Mouse (Mus musculus) cerebellum, postnatal 10 days (tissue): ENCODE measurements at regions not wholly inside any gene's neighbourhood (a gene's known extent, or its start where the extent isn't known, plus 50 kb on each side); places are given as distances from the start of the nearest gene placed in this dataset.
"Not testable (repeated sequence)": the region's sequence is repeated elsewhere in the genome, so short reads cannot be mapped to it uniquely, and the experiment has no call there.

Experiments used
- DNase-seq, 2 experiments: peaks; one replicate each; pipeline ENCODE4 v3.0.0; 2021; ENCODE audit warnings: mixed read lengths in 2 of 2

GRCm38 (mm10) chr9:25655767-25656513 lies 174.6 kb downstream of the Eepd1 start:
- peak; percentile 79 to 86 for DNase-seq

GRCm38 (mm10) chr9:25656534-25656933 lies 175.2 kb downstream of the Eepd1 start:
- DNase-seq = no peak

- no peak for DNase-seq
Observed at GRCm38 (mm10) chr9:25683635-25684333, 202.4 kb downstream of the Eepd1 start.

- DNase-seq = peak; percentile 74 to 78
Observed at GRCm38 (mm10) chr9:25693632-25694031, 212.3 kb downstream of the Eepd1 start.

- DNase-seq = no peak
Observed at GRCm38 (mm10) chr9:25695018-25695417, 213.7 kb downstream of the Eepd1 start.

- DNase-seq = no peak
Observed at GRCm38 (mm10) chr9:25713636-25714035, 232.3 kb downstream of the Eepd1 start.

GRCm38 (mm10) chr9:25744162-25744561 lies 262.8 kb downstream of the Eepd1 start:
- DNase-seq = no peak

GRCm38 (mm10) chr9:25751138-25751537 lies 269.8 kb downstream of the Eepd1 start:
- no peak for DNase-seq

GRCm38 (mm10) chr9:25773899-25774298 lies 292.6 kb downstream of the Eepd1 start:
- no peak for DNase-seq

- no peak for DNase-seq
Observed at GRCm38 (mm10) chr9:25782631-25783030, 301.3 kb downstream of the Eepd1 start.

- peak; percentile 56 to 69 for DNase-seq
Observed at GRCm38 (mm10) chr9:25795142-25795910, 314.0 kb downstream of the Eepd1 start.

GRCm38 (mm10) chr9:25809562-25809961 lies 328.2 kb downstream of the Eepd1 start:
- no peak for DNase-seq

- no peak for DNase-seq
Observed at GRCm38 (mm10) chr9:25833295-25833694, 351.9 kb downstream of the Eepd1 start.

GRCm38 (mm10) chr9:25849914-25850313 lies 368.6 kb downstream of the Eepd1 start:
- DNase-seq = not testable (repeated sequence)

GRCm38 (mm10) chr9:25850608-25851007 lies 369.3 kb downstream of the Eepd1 start:
- DNase-seq = not testable (repeated sequence)

GRCm38 (mm10) chr9:25854545-25854944 lies 373.2 kb downstream of the Eepd1 start:
- DNase-seq = no peak

- DNase-seq = peak; percentile 4 to 10
Observed at GRCm38 (mm10) chr9:25870260-25870659, 388.9 kb downstream of the Eepd1 start.

- peak; percentile 11 to 15 for DNase-seq
Observed at GRCm38 (mm10) chr9:25896333-25896905, 415.1 kb downstream of the Eepd1 start.
